Mouse (Mus musculus) CH12.LX (cell line): ENCODE measurements around the gene Pakap.

ENCODE experiments used
- CTCF ChIP-seq, 2 experiments: IDR thresholded peaks in 1 of 2; conservative IDR thresholded peaks in 1 of 2; 2 replicates each; pipeline ENCODE4 v1.5.1; 2011 to 2012; ENCODE audit warnings: low read depth in 2 of 2, low read length in 2 of 2, improper control_type of control experiment in 1 of 2, inconsistent platforms in 1 of 2, mild to moderate bottlenecking in 1 of 2, moderate library complexity in 1 of 2
- HCFC1 ChIP-seq: IDR thresholded peaks from 2 replicates; pipeline ENCODE4 v1.6.1; 2012; ENCODE audit warnings: low read depth, mild to moderate bottlenecking, inconsistent platforms, low read length, improper control_type of control experiment
- KAT2A ChIP-seq: IDR thresholded peaks from 2 replicates; pipeline ENCODE4 v1.6.1; 2012; ENCODE audit warnings: low read length, improper control_type of control experiment, inconsistent platforms; ENCODE audit not compliant: insufficient replicate concordance
- MEF2A ChIP-seq: IDR thresholded peaks from 2 replicates; pipeline ENCODE4 v1.6.1; 2014; ENCODE audit warnings: low read depth, mild to moderate bottlenecking, inconsistent platforms, low read length, improper control_type of control experiment, borderline replicate concordance
- POLR2A ChIP-seq: IDR thresholded peaks from 2 replicates; pipeline ENCODE4 v1.6.1; 2011; ENCODE audit warnings: low read depth, mild to moderate bottlenecking, improper control_type of control experiment, low read length
- POLR2AphosphoS2 ChIP-seq: IDR thresholded peaks from 2 replicates; pipeline ENCODE4 v1.6.1; 2011; ENCODE audit warnings: low read depth, low read length, improper control_type of control experiment
- UBTF ChIP-seq: IDR thresholded peaks from 2 replicates; pipeline ENCODE4 v1.6.1; 2012; ENCODE audit warnings: low read depth, mild to moderate bottlenecking, inconsistent platforms, low read length, improper control_type of control experiment, moderate library complexity

GRCm38 (mm10) chr4:57626921-57627320 is 58.9 kb downstream of the Pakap start:
- no peak for TF ChIP-seq POLR2AphosphoS2
- TF ChIP-seq HCFC1 = no peak
- TF ChIP-seq UBTF = no peak
- no peak for TF ChIP-seq CTCF (conservative IDR thresholded peaks at IDR 0.05 in 1 of 2, IDR thresholded peaks at IDR 0.05 in 1 of 2; ENCODE audit: low read depth in 2 of 2, low read length in 2 of 2)
- no peak for TF ChIP-seq MEF2A
- no peak for TF ChIP-seq KAT2A
- no peak for TF ChIP-seq POLR2A
